Mouse (Mus musculus): ENCODE data around the gene Pcsk4. TPM values are rescaled to one million over a fixed set of nuclear protein-coding genes. Genes with fewer than 3 reads are reported as not detected.
A peak's percentile ranks its signal among the peaks of the same experiment; 100 is the strongest.

Pcsk4 gene
- polyA plus RNA-seq, 1 experiment from 2014 or later = 3.4 TPM

- ATAC-seq (ENCODE audit: borderline replicate concordance, extremely low read depth, low FRiP score, low TSS enrichment) = no peak
Observed at GRCm38 (mm10) chr10:80331636-80332524, 2.6 kb upstream of the Pcsk4 start.

GRCm38 (mm10) chr10:80330888-80331287, 1.6 kb upstream of the Pcsk4 start:
- ATAC-seq (ENCODE audit: borderline replicate concordance, extremely low read depth, low FRiP score, low TSS enrichment) = no peak
- Histone ChIP-seq H3K4me1 (peaks cover 30% of the 10 kb centered on the region), H3K9me3 (no peaks in the 10 kb centered on the region), H3K9ac (peak overlapping the region; percentile 49; the same call in 1 of the 2 replicates), H3K4me3 (peak overlapping the region; percentile 53), H3K27ac (peak overlapping the region; percentile 43), H3K4me2 (peak overlapping the region; percentile 98), H3K27me3 (peaks cover 14% of the 10 kb centered on the region; the same call in 1 of the 2 replicates), H3K36me3 (no peaks in the 10 kb centered on the region)
- WGBS = 46% methylated on average over 2 of the region's 2 CpGs

More at GRCm38 (mm10) chr10:80331636-80332524, 2.6 kb upstream of the Pcsk4 start:
- Histone ChIP-seq H3K36me3 (no peaks in the 10 kb centered on the region), H3K4me3 (no peak overlapping the region), H3K9me3 (no peaks in the 10 kb centered on the region), H3K9ac (no peak overlapping the region), H3K27ac (peak overlapping the region; percentile 43), H3K27me3 (peaks cover 14% of the 10 kb centered on the region; the same call in 1 of the 2 replicates), H3K4me2 (peak overlapping the region; percentile 98), H3K4me1 (peaks cover 30% of the 10 kb centered on the region)
- WGBS = 45% methylated on average over 10 of the region's 10 CpGs

GRCm38 (mm10) chr10:80330084-80330483, 786 bp upstream of the Pcsk4 start:
- Histone ChIP-seq H3K4me3 (peak overlapping the region; percentile 53), H3K27ac (peak overlapping the region; percentile 43; the same call in 1 of the 2 replicates), H3K27me3 (peaks cover 14% of the 10 kb centered on the region; the same call in 1 of the 2 replicates), H3K9ac (peak overlapping the region; percentile 49), H3K9me3 (no peaks in the 10 kb centered on the region), H3K4me2 (peak overlapping the region; percentile 98), H3K4me1 (peaks cover 30% of the 10 kb centered on the region), H3K36me3 (no peaks in the 10 kb centered on the region)
- WGBS = 2% methylated on average over 41 of the region's 41 CpGs
- no peak for ATAC-seq (ENCODE audit: borderline replicate concordance, extremely low read depth, low FRiP score, low TSS enrichment)

- WGBS = 77% methylated on average over 21 of the region's 21 CpGs
- 0 out of 2 replicates have a peak, but pooled peaks cover 2% of the 10 kb centered on the region for H3K27me3 ChIP-seq
Observed at GRCm38 (mm10) chr10:80325045-80325444, 4.3 kb downstream of the Pcsk4 start.

GRCm38 (mm10) chr10:80324120-80325037, 4.9 kb downstream of the Pcsk4 start:
- H3K27me3 ChIP-seq = 0 out of 2 replicates have a peak, but pooled peaks cover 2% of the 10 kb centered on the region
- H3K9me3 ChIP-seq = no peaks in the 10 kb centered on the region
- peak overlapping the region; percentile 98 for H3K4me2 ChIP-seq
- ATAC-seq (ENCODE audit: borderline replicate concordance, extremely low read depth, low FRiP score, low TSS enrichment) = no peak
- peaks cover 23% of the 10 kb centered on the region for H3K4me1 ChIP-seq
- H3K4me3 ChIP-seq = no peak overlapping the region
- H3K9ac ChIP-seq = no peak overlapping the region
- no peaks in the 10 kb centered on the region for H3K36me3 ChIP-seq
- 76% methylated on average over 17 of the region's 17 CpGs for WGBS
- H3K27ac ChIP-seq = no peak overlapping the region

More at GRCm38 (mm10) chr10:80325045-80325444, 4.3 kb downstream of the Pcsk4 start:
- no peaks in the 10 kb centered on the region for H3K36me3 ChIP-seq
- no peak overlapping the region for H3K4me3 ChIP-seq
- H3K4me1 ChIP-seq = peaks cover 25% of the 10 kb centered on the region
- H3K9me3 ChIP-seq = no peaks in the 10 kb centered on the region
- no peak for ATAC-seq (ENCODE audit: borderline replicate concordance, extremely low read depth, low FRiP score, low TSS enrichment)
- H3K27ac ChIP-seq = no peak overlapping the region
- no peak overlapping the region for H3K4me2 ChIP-seq
- H3K9ac ChIP-seq = no peak overlapping the region

GRCm38 (mm10) chr10:80323261-80324119, 5.8 kb downstream of the Pcsk4 start:
- Histone ChIP-seq H3K4me3 (peak overlapping the region; percentile 59), H3K36me3 (0 out of 2 replicates have a peak, but pooled peaks cover 2% of the 10 kb centered on the region), H3K9ac (peak overlapping the region; percentile 58), H3K27me3 (0 out of 2 replicates have a peak, but pooled peaks cover 2% of the 10 kb centered on the region), H3K27ac (no peak overlapping the region), H3K4me2 (peak overlapping the region; percentile 98), H3K9me3 (no peaks in the 10 kb centered on the region), H3K4me1 (peaks cover 24% of the 10 kb centered on the region)
- under 1% methylated on average over 43 of the region's 46 CpGs for WGBS
- peak; percentile 55; the same call in 1 of the 2 replicates for ATAC-seq (ENCODE audit: borderline replicate concordance, extremely low read depth, low FRiP score, low TSS enrichment)

- Histone ChIP-seq H3K9ac (peak overlapping the region; percentile 58), H3K36me3 (0 out of 2 replicates have a peak, but pooled peaks cover 6% of the 10 kb centered on the region), H3K4me1 (peaks cover 24% of the 10 kb centered on the region), H3K27me3 (0 out of 2 replicates have a peak, but pooled peaks cover under 1% of the 10 kb centered on the region), H3K4me3 (peak overlapping the region; percentile 59), H3K9me3 (no peaks in the 10 kb centered on the region), H3K4me2 (peak overlapping the region; percentile 98), H3K27ac (no peak overlapping the region)
- 2% methylated on average over 28 of the region's 28 CpGs for WGBS
- ATAC-seq (ENCODE audit: borderline replicate concordance, extremely low read depth, low FRiP score, low TSS enrichment) = peak; percentile 4; the same call in 1 of the 2 replicates
Observed at GRCm38 (mm10) chr10:80322811-80323211, 6.5 kb downstream of the Pcsk4 start.

GRCm38 (mm10) chr10:80321670-80322581, 7.4 kb downstream of the Pcsk4 start:
- Histone ChIP-seq H3K27ac (no peak overlapping the region), H3K4me3 (peak overlapping the region; percentile 59; the same call in 1 of the 2 replicates), H3K4me1 (peaks cover 24% of the 10 kb centered on the region), H3K9me3 (no peaks in the 10 kb centered on the region), H3K9ac (peak overlapping the region; percentile 58; the same call in 1 of the 2 replicates), H3K4me2 (peak overlapping the region; percentile 98), H3K36me3 (0 out of 2 replicates have a peak, but pooled peaks cover 6% of the 10 kb centered on the region), H3K27me3 (peaks cover 8% of the 10 kb centered on the region; the same call in 1 of the 2 replicates)
- ATAC-seq (ENCODE audit: borderline replicate concordance, extremely low read depth, low FRiP score, low TSS enrichment) = no peak
- WGBS = 88% methylated on average over 21 of the region's 21 CpGs

GRCm38 (mm10) chr10:80321014-80321669, 8.2 kb downstream of the Pcsk4 start:
- H3K27ac ChIP-seq = no peak overlapping the region
- H3K4me1 ChIP-seq = peaks cover 30% of the 10 kb centered on the region
- no peak overlapping the region for H3K4me2 ChIP-seq
- WGBS = 68% methylated on average over 6 of the region's 6 CpGs
- H3K4me3 ChIP-seq = no peak overlapping the region
- ATAC-seq (ENCODE audit: borderline replicate concordance, extremely low read depth, low FRiP score, low TSS enrichment) = no peak
- H3K9me3 ChIP-seq = no peaks in the 10 kb centered on the region
- H3K36me3 ChIP-seq = 0 out of 2 replicates have a peak, but pooled peaks cover 6% of the 10 kb centered on the region
- H3K9ac ChIP-seq = no peak overlapping the region
- H3K27me3 ChIP-seq = peaks cover 16% of the 10 kb centered on the region; the same call in 1 of the 2 replicates

All from lung, embryonic 15.5 days (tissue).